Mouse (Mus musculus) neutrophil, adult 5-6 weeks (primary cell): Measurements from ENCODE around the gene Gm17324. TPM values are rescaled to one million over a fixed set of nuclear protein-coding genes. Genes with fewer than 3 reads are reported as not detected.

ENCODE experiments used
- ATAC-seq: fragments of 151-379, 151-347 bp; 2 replicates; pipeline ENCODE4 v1.8.0; 2017; ENCODE audit warnings: mild to moderate bottlenecking, moderate TSS enrichment; ENCODE audit not compliant: insufficient number of reproducible peaks, poor library complexity, low FRiP score, severe bottlenecking; ENCODE audit errors: extremely low read depth
- total RNA-seq: library from RNA; stranded (forward); fragments of 200-1000 nt; gene quantifications from 2 replicates; pipeline ENCODE4 v1.2.3, GENCODE M21; 2017

The Gm17324 gene
- total RNA-seq, 1 experiment from 2014 or later: not detected

DNA sequence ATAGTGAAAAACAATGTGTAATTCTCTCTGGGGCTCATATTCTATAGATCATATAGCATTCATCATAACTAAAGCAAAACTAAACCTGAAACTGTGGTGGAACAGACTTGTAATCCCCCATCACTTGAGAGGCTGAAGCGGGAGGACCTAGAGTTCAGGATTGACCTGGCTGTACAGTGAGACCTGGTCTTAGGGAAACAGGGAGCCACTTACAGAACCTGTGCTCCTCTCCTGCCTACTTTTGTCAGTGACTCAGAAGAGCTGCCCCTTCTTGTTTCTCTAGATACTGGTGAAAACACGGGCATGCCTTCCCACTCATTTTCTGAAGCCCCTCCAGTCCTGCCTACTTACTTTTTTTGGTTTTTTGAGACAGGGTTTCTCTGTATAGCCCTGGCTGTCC is 25.7 kb upstream of the Gm17324 start:
- ATAC-seq: no peak

DNA sequence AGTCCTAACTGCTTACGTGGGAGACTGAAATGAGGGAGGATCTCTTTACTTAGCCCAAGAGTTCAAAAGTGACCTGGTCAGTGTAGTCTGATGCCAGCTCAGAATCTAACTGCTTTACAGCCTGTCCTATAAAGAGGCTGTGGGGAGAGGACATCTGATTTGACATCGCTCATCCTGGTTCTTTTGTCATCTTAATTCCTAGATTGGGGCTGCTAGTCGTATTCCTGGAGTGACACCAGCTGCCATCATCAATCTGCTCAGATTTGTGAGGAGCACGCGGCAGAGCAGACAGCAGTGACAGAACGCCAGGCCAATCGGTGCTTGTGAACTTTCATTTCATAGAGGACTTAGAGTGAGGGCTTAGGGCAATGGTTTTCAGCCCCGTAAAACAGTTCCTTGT is 25.0 kb upstream of the Gm17324 start:
- ATAC-seq: no peak

DNA sequence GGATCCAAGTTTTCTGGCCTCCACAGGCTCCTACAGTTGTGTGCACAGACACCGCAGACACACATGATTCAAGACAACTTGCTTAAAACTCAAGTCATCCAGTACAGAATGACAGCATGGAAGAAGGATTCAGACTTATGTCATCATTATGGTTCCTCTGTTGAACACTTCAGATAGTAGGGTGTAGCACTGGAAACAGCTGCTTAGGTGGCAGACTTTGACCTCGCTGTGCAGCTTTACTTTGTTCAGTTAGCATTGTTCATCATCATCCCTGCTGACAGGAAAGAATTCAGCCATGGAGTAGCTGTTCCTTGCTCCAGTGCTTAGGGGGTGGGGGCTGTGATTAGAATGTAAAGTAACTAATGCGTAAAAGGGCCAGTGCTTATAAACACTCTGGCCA is 17.1 kb upstream of the Gm17324 start:
- no peak for ATAC-seq

DNA sequence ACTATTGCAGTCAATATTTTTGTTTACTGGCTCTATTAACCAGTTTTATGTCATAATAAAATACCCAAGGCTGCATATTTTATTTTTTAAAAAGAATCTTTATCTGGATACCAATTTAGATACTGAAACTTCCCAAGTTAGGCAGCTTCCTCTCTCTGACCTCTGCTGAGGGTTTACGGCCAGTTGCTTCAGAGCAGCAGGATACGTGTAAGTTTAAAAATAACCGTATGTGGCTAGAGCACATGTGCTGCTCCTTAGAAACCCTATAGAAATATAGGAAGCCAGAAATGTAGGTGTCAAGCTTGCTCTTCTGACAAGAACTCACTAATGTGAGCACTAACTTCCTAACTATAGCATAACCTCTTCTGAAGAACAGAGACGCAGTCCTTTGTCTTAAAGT is 14.8 kb upstream of the Gm17324 start:
- ATAC-seq: no peak

DNA sequence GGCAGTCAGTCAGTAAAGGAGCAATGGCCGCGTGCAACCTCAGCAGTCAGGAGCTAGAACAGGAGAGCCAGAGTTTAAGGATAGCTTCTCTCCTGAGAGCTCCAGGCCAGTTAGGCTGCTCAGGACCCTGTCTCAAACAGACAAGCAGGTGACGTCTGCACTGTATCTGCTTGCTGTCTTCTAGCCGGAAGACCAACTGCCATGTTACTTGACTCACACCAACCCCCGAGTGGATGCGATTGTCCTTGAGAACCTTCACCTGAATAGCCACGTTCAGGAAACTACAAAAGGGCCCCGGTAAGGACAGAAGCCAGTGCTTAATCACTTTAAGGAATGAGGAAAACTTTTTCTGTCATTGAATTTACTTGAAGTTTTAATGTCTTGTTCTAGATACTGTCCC is 8.4 kb upstream of the Gm17324 start:
- no peak for ATAC-seq

DNA sequence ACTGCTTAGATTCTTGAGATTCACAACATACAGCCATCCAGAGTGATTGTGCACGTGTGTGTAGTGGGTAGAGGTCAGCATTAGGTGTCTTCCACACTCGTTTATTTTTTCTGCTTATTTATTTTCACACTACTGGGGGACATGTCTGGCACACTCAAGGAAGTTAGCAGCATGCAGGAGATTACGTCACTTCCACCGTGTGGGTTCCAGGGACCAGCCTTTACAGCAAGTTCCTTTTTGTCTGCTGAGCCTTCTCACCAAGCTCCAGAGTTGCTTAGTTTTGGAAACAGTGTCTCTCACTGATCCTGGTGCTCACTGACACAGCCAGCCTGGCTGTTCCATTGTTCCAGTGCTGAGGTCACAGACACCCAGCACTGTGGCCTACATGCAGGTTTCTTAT is 2.8 kb upstream of the Gm17324 start:
- peak; percentile 36; the same call in 1 of the 2 replicates for ATAC-seq

DNA sequence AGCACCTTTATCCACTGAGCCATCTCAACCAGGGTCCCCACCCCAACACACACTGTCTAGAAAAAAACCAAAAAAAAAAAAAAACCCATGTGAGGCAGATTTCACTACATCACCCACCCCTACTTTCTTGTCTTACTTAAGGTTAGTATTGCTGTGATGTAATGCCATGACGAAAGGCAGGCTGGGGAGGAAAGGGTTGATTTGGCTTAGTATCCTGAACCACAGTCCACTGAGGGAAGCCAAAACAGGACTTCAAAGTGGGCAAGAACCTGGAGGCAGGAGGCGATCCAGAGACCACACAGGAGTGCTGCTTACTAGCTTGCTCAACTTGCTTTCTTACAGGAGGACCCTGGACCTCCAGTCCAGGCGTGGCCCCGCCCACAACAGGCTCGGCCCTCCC is 1.8 kb upstream of the Gm17324 start:
- ATAC-seq: no peak

DNA sequence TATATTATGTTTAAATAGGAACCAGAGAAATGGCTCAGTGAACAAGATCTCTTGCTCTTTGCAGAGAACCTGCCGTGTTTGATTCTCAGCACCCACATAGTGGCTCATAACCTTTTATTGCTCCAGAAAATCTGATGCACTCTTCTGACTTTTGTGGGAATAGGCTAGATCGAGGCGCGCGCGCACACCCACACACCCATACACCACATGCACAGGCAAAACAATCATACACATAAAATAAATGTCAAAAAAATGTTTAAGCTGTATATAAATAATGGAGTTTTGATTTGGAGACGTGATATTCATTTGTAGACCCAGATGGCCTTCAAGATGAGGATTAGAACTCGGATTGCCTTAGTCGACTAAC is 997 bp downstream of the Gm17324 start:
- no peak for ATAC-seq

DNA sequence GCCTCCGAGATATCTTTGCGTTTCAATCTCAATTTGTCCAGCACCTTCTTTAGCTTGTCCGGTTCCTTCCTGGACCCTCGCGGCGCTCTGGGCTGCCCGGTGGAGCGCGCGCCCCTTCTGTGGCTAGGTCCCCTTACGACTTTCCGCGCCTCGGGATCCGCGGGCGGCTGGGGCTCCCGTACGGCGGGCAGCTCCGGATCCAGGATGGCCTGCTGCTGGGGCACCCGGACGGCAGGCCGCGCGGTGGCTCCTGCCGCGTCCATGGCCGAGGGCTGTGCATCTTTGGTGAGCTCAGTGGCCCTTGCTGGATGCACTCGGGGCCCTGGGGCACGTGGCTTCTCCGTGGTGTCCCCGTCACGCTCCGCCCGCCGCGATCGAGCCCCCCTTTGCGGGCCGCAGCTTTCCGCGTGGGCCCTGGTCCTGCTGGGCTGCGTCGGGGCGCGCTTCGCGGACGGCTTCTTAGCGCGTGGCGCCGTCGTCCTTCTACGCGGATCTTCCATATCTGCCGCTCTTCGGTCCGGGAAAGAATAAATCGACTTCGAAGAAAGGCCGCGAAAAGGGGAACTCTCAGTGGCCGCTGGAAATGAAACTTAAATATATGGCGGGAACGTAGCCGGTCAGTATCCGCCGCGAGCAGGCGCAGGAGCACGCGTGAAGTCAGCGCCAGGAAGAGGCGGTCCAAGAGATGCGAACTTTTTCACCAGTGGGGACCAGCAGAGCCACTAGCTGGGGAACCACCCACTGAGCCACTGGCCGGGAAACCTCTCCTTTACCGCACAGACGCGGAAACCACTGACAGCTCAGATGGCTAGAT is 5.8 kb downstream of the Gm17324 start, which contains the start of gene Cgas:
Gene Cgas, minus strand, starts transcription at position 659 of the 814 bp plus-strand sequence.
- ATAC-seq: peak; percentile 93

DNA sequence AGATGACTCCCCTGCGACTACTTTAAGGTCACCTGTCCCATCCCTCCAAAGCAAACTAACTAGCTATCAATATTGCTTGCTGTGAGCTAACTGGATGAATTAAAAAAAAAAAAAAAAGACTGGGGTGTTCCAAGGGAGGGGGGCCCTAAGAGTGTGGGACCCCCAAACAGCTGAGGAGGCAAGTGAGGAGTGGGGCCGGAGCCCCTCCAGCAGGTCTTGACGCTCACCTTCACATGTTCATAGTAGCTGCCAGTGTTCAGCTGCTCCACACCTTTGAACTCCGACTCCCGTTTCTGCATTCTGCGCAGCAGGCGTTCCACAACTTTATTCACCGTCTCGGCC is 6.4 kb downstream of the Gm17324 start:
- ATAC-seq: no peak

DNA sequence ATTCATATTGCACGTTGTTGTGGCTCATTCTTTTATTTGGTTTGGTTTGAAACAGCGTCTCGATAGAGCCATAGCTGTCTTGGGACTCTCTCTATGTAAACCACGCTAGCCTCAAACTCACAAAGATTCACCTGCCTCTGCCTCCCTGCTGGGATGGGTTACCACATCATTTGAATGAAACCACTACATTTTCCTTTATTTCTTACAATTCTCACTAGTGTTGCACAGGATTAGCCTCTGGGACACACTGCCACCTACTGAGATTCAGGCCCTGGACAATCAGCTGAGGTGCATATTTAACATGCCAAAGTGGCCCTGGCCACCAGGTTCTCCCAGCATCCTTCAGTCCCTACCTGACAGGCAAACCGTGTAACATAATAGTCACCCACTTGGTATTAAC is 9.2 kb downstream of the Gm17324 start:
- no peak for ATAC-seq

DNA sequence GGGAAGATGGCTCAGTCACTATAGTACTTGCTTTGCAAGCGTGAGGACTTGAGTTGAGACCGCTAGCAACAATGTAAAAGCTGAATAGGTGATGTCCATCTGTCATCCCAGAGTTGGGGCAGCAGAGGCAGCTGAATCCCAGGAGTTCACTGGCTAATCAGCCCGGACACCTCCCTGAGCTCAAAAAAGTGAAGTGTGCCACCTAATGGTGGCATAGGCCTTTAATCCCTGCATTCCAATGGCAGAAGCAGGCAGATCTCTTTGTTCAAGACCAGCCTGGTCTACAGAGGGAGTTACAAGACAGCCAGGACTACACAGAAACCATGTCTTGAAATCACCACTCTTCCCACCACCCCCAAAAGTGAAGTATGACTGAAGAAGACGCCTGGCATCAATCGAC is 16.1 kb downstream of the Gm17324 start:
- ATAC-seq: no peak

DNA sequence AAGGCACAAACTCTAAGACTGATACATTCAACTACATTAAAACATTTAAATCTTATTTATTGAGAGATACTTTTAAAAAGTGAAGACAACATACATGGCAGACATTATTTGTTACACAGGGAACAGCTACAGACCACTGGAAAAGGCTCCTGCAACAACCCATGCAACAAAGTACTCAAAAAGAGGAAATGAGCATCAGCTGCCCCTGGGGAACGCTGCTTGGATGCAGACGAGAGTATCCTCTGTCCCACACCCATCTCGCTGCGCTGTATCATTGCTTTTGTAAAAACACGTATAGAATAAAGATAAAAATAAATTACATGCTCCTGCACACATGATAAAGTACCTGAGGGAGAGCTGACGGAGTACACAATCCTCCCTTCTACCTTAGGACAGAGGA is 18.1 kb downstream of the Gm17324 start:
- peak; percentile 68; the same call in 1 of the 2 replicates for ATAC-seq

DNA sequence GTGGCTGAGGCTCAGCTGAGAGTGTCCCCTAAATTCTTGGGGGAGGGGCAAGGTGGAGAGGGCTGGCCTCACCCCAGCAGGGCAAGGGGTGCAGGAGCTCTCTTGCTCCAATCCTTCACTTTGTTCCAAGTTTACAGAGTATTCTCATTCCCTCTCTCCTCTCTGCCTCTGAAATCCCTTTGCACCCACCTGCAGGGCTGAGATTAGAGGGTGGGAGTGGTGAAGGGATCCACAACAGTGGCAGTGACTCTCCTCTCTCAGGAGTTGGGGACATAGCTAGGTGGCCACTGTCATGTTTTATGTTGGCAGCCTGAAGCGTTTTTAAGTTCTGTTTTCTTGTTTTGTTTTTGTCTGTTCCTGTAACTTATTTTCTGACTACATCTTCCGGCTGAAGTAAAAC is 19.0 kb downstream of the Gm17324 start:
- no peak for ATAC-seq

DNA sequence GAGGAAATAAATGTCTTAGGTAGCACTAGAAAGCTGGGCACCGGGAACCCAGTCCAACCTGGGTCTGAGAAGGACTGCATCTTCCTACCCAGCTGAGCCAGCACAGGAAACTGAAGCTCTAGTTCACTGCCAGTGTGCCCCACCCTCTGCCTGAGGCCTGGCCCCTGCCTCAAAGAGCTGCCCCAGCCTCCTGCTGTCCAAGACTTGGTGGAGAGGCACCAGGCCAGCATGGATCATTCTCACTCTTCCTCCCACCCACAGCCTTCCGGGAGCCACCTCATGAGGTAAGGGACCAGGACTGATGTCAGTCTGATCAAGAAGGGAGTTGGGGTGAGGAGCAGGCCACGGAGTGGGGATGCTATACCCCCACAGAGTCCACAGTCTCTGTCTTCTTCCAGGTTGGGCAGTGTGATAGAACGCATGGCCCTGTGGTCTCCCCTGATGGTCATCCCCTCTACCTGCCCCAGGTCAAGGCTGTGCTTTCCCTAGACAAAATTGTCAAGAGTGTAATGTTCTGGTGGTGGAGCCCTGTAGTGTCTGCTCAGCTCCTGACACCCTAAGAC is 19.6 kb downstream of the Gm17324 start:
- ATAC-seq: no peak

DNA sequence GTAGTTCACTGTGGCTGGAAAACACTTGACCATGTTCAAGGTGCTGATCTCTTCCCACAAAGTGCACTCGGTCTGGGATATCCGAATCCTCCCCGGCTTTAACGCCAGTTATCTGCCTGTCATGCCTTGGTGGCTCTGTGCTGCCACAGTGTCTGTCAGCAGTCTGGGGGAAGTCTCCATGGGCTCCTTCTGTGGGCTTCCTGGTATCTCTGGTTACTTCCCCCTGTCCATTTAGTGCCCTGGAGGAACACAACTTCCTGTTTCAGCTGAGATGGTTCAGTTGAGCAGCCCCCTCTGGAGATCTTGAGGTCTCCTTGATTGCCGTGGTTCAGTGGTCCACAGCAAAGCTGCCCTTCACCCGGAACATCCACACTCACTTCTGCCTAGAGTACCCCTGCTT is 20.4 kb downstream of the Gm17324 start:
- peak; percentile 60 for ATAC-seq

DNA sequence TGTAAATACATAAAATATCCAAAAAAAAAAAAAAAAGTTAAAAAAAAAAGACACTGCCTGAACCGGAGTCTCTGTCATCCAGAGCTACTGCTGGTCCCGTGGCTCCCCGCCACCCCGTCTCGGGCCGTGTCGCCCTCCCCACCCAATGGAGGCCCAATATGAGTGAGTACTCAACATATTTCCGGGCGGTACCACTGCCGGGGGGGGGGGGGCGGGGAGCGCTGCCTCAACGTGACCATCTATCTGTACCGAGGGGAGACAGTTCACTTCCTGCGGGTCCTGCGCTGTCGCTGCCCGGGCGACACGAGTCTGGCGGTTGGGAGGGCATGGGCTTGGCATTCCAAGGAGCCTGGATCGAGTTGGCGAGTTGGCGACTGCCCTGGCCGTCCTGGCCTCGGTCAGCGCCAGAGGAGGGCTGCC is 21.2 kb downstream of the Gm17324 start:
- peak; percentile 47; the same call in 1 of the 2 replicates for ATAC-seq

DNA sequence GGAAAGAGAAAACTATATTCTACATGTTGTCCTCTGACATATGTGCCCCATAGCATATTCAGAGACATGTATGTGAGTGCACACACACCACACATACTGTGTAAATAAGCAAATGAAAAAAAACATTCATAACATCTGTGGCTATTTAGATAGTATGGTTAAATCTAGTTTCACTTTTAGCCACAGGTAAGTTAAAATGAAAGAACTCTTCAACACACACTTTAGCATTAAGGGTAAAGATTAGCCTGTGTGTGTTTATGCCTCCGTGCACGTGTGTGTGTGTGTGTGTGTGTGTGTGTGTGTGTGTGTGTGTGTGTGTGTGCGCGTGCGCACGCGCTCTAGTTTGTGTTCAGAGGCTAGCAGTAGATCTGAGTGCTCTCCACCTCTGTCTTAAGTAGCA is 47.0 kb downstream of the Gm17324 start:
- ATAC-seq: no peak

DNA sequence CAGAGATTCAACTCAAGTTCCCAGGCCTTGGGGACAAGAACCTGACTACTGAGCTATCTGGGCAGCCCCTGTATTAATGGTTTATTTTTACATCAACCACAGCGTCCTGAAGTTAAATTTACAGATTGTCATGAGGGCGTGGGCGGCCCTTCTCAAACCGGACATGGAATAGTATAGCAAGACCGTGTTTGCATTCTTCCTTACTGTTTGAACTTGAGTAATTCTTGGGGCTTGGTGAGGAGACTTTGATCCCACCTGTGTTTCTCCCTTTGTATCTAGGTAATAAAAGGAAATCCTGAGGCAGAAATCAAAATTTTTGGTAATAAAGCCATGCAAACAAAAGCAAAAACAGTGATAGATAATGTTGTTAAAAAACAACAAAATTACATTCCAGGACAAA is 48.0 kb downstream of the Gm17324 start:
- ATAC-seq: no peak
